Mouse (Mus musculus) retina, postnatal 7 days (tissue): ENCODE measurements around the gene Ier3.

Experiments used
- DNase-seq: peaks from one replicate; pipeline ENCODE4 v3.0.0-alpha.2; 2012; ENCODE audit warnings: low read depth, low spot score

Ier3 gene

GRCm38 (mm10) chr17:35810900-35811648 is 10.4 kb upstream of the Ier3 start:
- no peak for DNase-seq

- DNase-seq, result no peak
Measured at GRCm38 (mm10) chr17:35812307-35812706, 9.2 kb upstream of the Ier3 start.

GRCm38 (mm10) chr17:35812736-35813135 is 8.7 kb upstream of the Ier3 start:
- no peak for DNase-seq

GRCm38 (mm10) chr17:35813245-35813647 is 8.2 kb upstream of the Ier3 start:
- DNase-seq, result no peak

- no peak for DNase-seq
Measured at GRCm38 (mm10) chr17:35813653-35814052, 7.8 kb upstream of the Ier3 start.

GRCm38 (mm10) chr17:35814678-35815077 is 6.8 kb upstream of the Ier3 start:
- DNase-seq, result no peak

GRCm38 (mm10) chr17:35815836-35816235 is 5.6 kb upstream of the Ier3 start:
- DNase-seq, result no peak

GRCm38 (mm10) chr17:35816686-35817085 is 4.8 kb upstream of the Ier3 start:
- no peak for DNase-seq

- no peak for DNase-seq
Measured at GRCm38 (mm10) chr17:35817226-35817625, 4.3 kb upstream of the Ier3 start.

GRCm38 (mm10) chr17:35820111-35820510 is 1.4 kb upstream of the Ier3 start:
- DNase-seq, result no peak

GRCm38 (mm10) chr17:35822564-35822963 is 1.1 kb downstream of the Ier3 start:
- DNase-seq, result no peak

- DNase-seq, result peak; percentile 73
Measured at GRCm38 (mm10) chr17:35822964-35823937, 1.8 kb downstream of the Ier3 start, which contains the start of gene Flot1. Flot1 (plus strand) TSS chr17:35823230.

GRCm38 (mm10) chr17:35824402-35824801 is 2.9 kb downstream of the Ier3 start:
- no peak for DNase-seq

GRCm38 (mm10) chr17:35825109-35825850 is 3.8 kb downstream of the Ier3 start:
- DNase-seq, result no peak

GRCm38 (mm10) chr17:35829737-35830136 is 8.3 kb downstream of the Ier3 start:
- DNase-seq, result peak; percentile 70

GRCm38 (mm10) chr17:35832400-35833238 is 11.1 kb downstream of the Ier3 start:
- DNase-seq, result no peak

GRCm38 (mm10) chr17:35833239-35833751 is 11.8 kb downstream of the Ier3 start:
- no peak for DNase-seq

GRCm38 (mm10) chr17:35833894-35834293 is 12.4 kb downstream of the Ier3 start:
- DNase-seq, result no peak

GRCm38 (mm10) chr17:35834696-35835422 is 13.4 kb downstream of the Ier3 start:
- no peak for DNase-seq
